Mouse (Mus musculus): ENCODE measurements around the gene Lancl2. TPM values are rescaled to one million over a fixed set of nuclear protein-coding genes. Genes with fewer than 3 reads are reported as not detected.
A peak's percentile ranks its signal among the peaks of the same experiment; 100 is the strongest.

Gene Lancl2
- polyA plus RNA-seq, 1 experiment from 2014 or later: 18.0 TPM

- H3K4me3 ChIP-seq (ENCODE audit: inconsistent target): no peak overlapping the region
- WGBS (ENCODE audit: missing documents): 51% methylated on average over 4 of the region's 4 CpGs
- no peak overlapping the region for H3K27ac ChIP-seq
- no peaks in the 10 kb centered on the region for H3K79me2 ChIP-seq (ENCODE audit: inconsistent target)
- H3K36me3 ChIP-seq (ENCODE audit: inconsistent target): no peaks in the 10 kb centered on the region
Observed at GRCm38 (mm10) chr6:57744974-57745747, 42.8 kb downstream of the Lancl2 start.

GRCm38 (mm10) chr6:57745748-57746129 lies 43.4 kb downstream of the Lancl2 start:
- no peaks in the 10 kb centered on the region for H3K79me2 ChIP-seq (ENCODE audit: inconsistent target)
- no peak overlapping the region for H3K27ac ChIP-seq
- WGBS (ENCODE audit: missing documents): 91% methylated on average over 2 of the region's 2 CpGs
- no peak overlapping the region for H3K4me3 ChIP-seq (ENCODE audit: inconsistent target)
- H3K36me3 ChIP-seq (ENCODE audit: inconsistent target): no peaks in the 10 kb centered on the region

GRCm38 (mm10) chr6:57753962-57754759 lies 51.8 kb downstream of the Lancl2 start:
- WGBS (ENCODE audit: missing documents): 95% methylated on average over 9 of the region's 9 CpGs
- H3K4me3 ChIP-seq (ENCODE audit: inconsistent target): no peak overlapping the region
- H3K27ac ChIP-seq: no peak overlapping the region
- H3K79me2 ChIP-seq (ENCODE audit: inconsistent target): no peaks in the 10 kb centered on the region
- no peaks in the 10 kb centered on the region for H3K36me3 ChIP-seq (ENCODE audit: inconsistent target)

- Histone ChIP-seq H3K79me2 (ENCODE audit: inconsistent target) (no peaks in the 10 kb centered on the region), H3K27ac (no peak overlapping the region), H3K36me3 (ENCODE audit: inconsistent target) (no peaks in the 10 kb centered on the region), H3K4me3 (ENCODE audit: inconsistent target) (no peak overlapping the region)
Observed at GRCm38 (mm10) chr6:57763054-57763453, 60.7 kb downstream of the Lancl2 start.

- 34% methylated on average over 3 of the region's 3 CpGs for WGBS (ENCODE audit: missing documents)
- Histone ChIP-seq H3K27ac (peak overlapping the region; percentile 60), H3K79me2 (ENCODE audit: inconsistent target) (no peaks in the 10 kb centered on the region), H3K36me3 (ENCODE audit: inconsistent target) (no peaks in the 10 kb centered on the region), H3K4me3 (ENCODE audit: inconsistent target) (no peak overlapping the region)
Observed at GRCm38 (mm10) chr6:57765095-57765878, 62.9 kb downstream of the Lancl2 start.

- Histone ChIP-seq H3K79me2 (ENCODE audit: inconsistent target) (no peaks in the 10 kb centered on the region), H3K36me3 (ENCODE audit: inconsistent target) (no peaks in the 10 kb centered on the region), H3K27ac (no peak overlapping the region), H3K4me3 (ENCODE audit: inconsistent target) (no peak overlapping the region)
- 100% methylated on average over 1 of the region's 1 CpGs for WGBS (ENCODE audit: missing documents)
Observed at GRCm38 (mm10) chr6:57766287-57766686, 63.9 kb downstream of the Lancl2 start.

- Histone ChIP-seq H3K4me3 (ENCODE audit: inconsistent target) (no peak overlapping the region), H3K27ac (no peak overlapping the region), H3K79me2 (ENCODE audit: inconsistent target) (no peaks in the 10 kb centered on the region), H3K36me3 (ENCODE audit: inconsistent target) (no peaks in the 10 kb centered on the region)
- 77% methylated on average over 8 of the region's 8 CpGs for WGBS (ENCODE audit: missing documents)
Observed at GRCm38 (mm10) chr6:57767112-57767868, 65.0 kb downstream of the Lancl2 start.

GRCm38 (mm10) chr6:57768948-57769525 lies 66.7 kb downstream of the Lancl2 start:
- H3K27ac ChIP-seq: 0 out of 2 replicates have a peak overlapping the region, but pooled peaks have one; percentile 10
- WGBS (ENCODE audit: missing documents): 13% methylated on average over 7 of the region's 7 CpGs
- no peaks in the 10 kb centered on the region for H3K79me2 ChIP-seq (ENCODE audit: inconsistent target)
- H3K36me3 ChIP-seq (ENCODE audit: inconsistent target): no peaks in the 10 kb centered on the region
- no peak overlapping the region for H3K4me3 ChIP-seq (ENCODE audit: inconsistent target)

GRCm38 (mm10) chr6:57770467-57771190 lies 68.3 kb downstream of the Lancl2 start:
- H3K4me3 ChIP-seq (ENCODE audit: inconsistent target): no peak overlapping the region
- H3K36me3 ChIP-seq (ENCODE audit: inconsistent target): no peaks in the 10 kb centered on the region
- no peaks in the 10 kb centered on the region for H3K79me2 ChIP-seq (ENCODE audit: inconsistent target)
- no peak overlapping the region for H3K27ac ChIP-seq
- WGBS (ENCODE audit: missing documents): 0% methylated on average over 1 of the region's 1 CpGs

- WGBS (ENCODE audit: missing documents): 56% methylated on average over 1 of the region's 1 CpGs
- Histone ChIP-seq H3K4me3 (ENCODE audit: inconsistent target) (no peak overlapping the region), H3K79me2 (ENCODE audit: inconsistent target) (no peaks in the 10 kb centered on the region), H3K36me3 (ENCODE audit: inconsistent target) (no peaks in the 10 kb centered on the region), H3K27ac (no peak overlapping the region)
Observed at GRCm38 (mm10) chr6:57773792-57774191, 71.5 kb downstream of the Lancl2 start.

- 92% methylated on average over 3 of the region's 3 CpGs for WGBS (ENCODE audit: missing documents)
- no peak overlapping the region for H3K4me3 ChIP-seq (ENCODE audit: inconsistent target)
- H3K79me2 ChIP-seq (ENCODE audit: inconsistent target): no peaks in the 10 kb centered on the region
- H3K36me3 ChIP-seq (ENCODE audit: inconsistent target): no peaks in the 10 kb centered on the region
- no peak overlapping the region for H3K27ac ChIP-seq
Observed at GRCm38 (mm10) chr6:57780359-57780758, 78.0 kb downstream of the Lancl2 start.

- 94% methylated on average over 1 of the region's 1 CpGs for WGBS (ENCODE audit: missing documents)
- H3K79me2 ChIP-seq (ENCODE audit: inconsistent target): no peaks in the 10 kb centered on the region
- no peak overlapping the region for H3K4me3 ChIP-seq (ENCODE audit: inconsistent target)
- no peak overlapping the region for H3K27ac ChIP-seq
- H3K36me3 ChIP-seq (ENCODE audit: inconsistent target): no peaks in the 10 kb centered on the region
Observed at GRCm38 (mm10) chr6:57782658-57783057, 80.3 kb downstream of the Lancl2 start.

- Histone ChIP-seq H3K27ac (no peak overlapping the region), H3K79me2 (ENCODE audit: inconsistent target) (no peaks in the 10 kb centered on the region), H3K36me3 (ENCODE audit: inconsistent target) (no peaks in the 10 kb centered on the region), H3K4me3 (ENCODE audit: inconsistent target) (no peak overlapping the region)
- 100% methylated on average over 1 of the region's 1 CpGs for WGBS (ENCODE audit: missing documents)
Observed at GRCm38 (mm10) chr6:57784251-57784650, 81.9 kb downstream of the Lancl2 start.
